Mouse (Mus musculus) cerebellum, postnatal 4 days (tissue): ENCODE data around the gene Tmem50a.
A peak's percentile ranks its signal among the peaks of the same experiment; 100 is the strongest.

ENCODE experiments used
- DNase-seq, 2 experiments: peaks; one replicate each; pipeline ENCODE4 v3.0.0; 2022; ENCODE audit warnings: low spot score in 2 of 2, mixed read lengths in 1 of 2

Gene Tmem50a

GRCm38 (mm10) chr4:134914864-134915209, at the start of gene Tmem50a:
Gene Tmem50a, minus strand, starts transcription at chr4:134915024.
- DNase-seq = peak; percentile 78 to 88

- peak in 1 of 2 experiments; percentile 21 for DNase-seq
Observed at GRCm38 (mm10) chr4:134963021-134963776, 48.4 kb upstream of the Tmem50a start.

- peak; percentile 48 to 71 for DNase-seq
Observed at GRCm38 (mm10) chr4:134956328-134956727, 41.5 kb upstream of the Tmem50a start.

GRCm38 (mm10) chr4:134955845-134956244, 41.0 kb upstream of the Tmem50a start:
- no peak for DNase-seq

GRCm38 (mm10) chr4:134955196-134955595, 40.4 kb upstream of the Tmem50a start:
- no peak for DNase-seq

GRCm38 (mm10) chr4:134954461-134954860, 39.6 kb upstream of the Tmem50a start:
- DNase-seq = peak in 1 of 2 experiments; percentile 26

GRCm38 (mm10) chr4:134950518-134951091, 35.8 kb upstream of the Tmem50a start:
- DNase-seq = peak in 1 of 2 experiments; percentile 31

- DNase-seq = peak; percentile 61 to 79
Observed at GRCm38 (mm10) chr4:134946024-134946744, 31.4 kb upstream of the Tmem50a start.

GRCm38 (mm10) chr4:134943758-134944538, 29.1 kb upstream of the Tmem50a start:
- no peak for DNase-seq

GRCm38 (mm10) chr4:134939900-134940299, 25.1 kb upstream of the Tmem50a start:
- DNase-seq = no peak

- no peak for DNase-seq
Observed at GRCm38 (mm10) chr4:134937240-134938176, 22.7 kb upstream of the Tmem50a start.

- peak; percentile 86 to 94 for DNase-seq
Observed at GRCm38 (mm10) chr4:134930684-134931481, 16.1 kb upstream of the Tmem50a start, which contains the start of gene Syf2. Gene Syf2, plus strand, starts transcription at chr4:134930898.

- DNase-seq = no peak
Observed at GRCm38 (mm10) chr4:134930190-134930589, 15.4 kb upstream of the Tmem50a start.

- DNase-seq = no peak
Observed at GRCm38 (mm10) chr4:134929536-134929935, 14.7 kb upstream of the Tmem50a start.

GRCm38 (mm10) chr4:134928464-134928836, 13.6 kb upstream of the Tmem50a start:
- no peak for DNase-seq

- DNase-seq = no peak
Observed at GRCm38 (mm10) chr4:134927815-134928463, 13.1 kb upstream of the Tmem50a start.

- no peak for DNase-seq
Observed at GRCm38 (mm10) chr4:134925206-134925605, 10.4 kb upstream of the Tmem50a start.

GRCm38 (mm10) chr4:134924019-134924741, 9.4 kb upstream of the Tmem50a start:
- peak in 1 of 2 experiments; percentile 48 for DNase-seq
